In genomic region chr7:145289302-145289701, GRCm38 (mm10) we compare ENCODE assay signal across 8 mouse cellular contexts. TPM values are rescaled to one million over a fixed set of nuclear protein-coding genes. Genes with fewer than 3 reads are reported as not detected.
DNase-seq lines count a peak whose midpoint lies in the region; ATAC-seq and TF ChIP-seq lines count a peak whose summit lies in the region.

No protein-coding gene starts in this region.

- H3K36me3 ChIP-seq in forebrain, embryonic 14.5 days (ENCODE audit: control insufficient read depth, insufficient read depth, low read length), result no peaks in the 10 kb centered on the region
- no peaks in the 10 kb centered on the region for H3K36me3 ChIP-seq in forebrain, embryonic 15.5 days
- no peaks in the 10 kb centered on the region for H3K36me3 ChIP-seq in midbrain, embryonic 11.5 days (ENCODE audit: control insufficient read depth, insufficient read depth, low read length)
- no peaks in the 10 kb centered on the region for H3K36me3 ChIP-seq in midbrain, embryonic 16.5 days (ENCODE audit: control insufficient read depth, insufficient read depth, low read length)
- H3K36me3 ChIP-seq in lung, postnatal 0 days (ENCODE audit: insufficient read depth, low read length), result no peaks in the 10 kb centered on the region
- no peaks in the 10 kb centered on the region for H3K36me3 ChIP-seq in thymus, adult 2 months (ENCODE audit: control insufficient read depth, insufficient read depth, low read length)

- no peaks in the 10 kb centered on the region for H3K27me3 ChIP-seq in forebrain, embryonic 14.5 days (replicated peaks; ENCODE audit: control insufficient read depth, insufficient read depth, low read length)
- H3K27me3 ChIP-seq in forebrain, embryonic 15.5 days, result no peaks in the 10 kb centered on the region
- no peaks in the 10 kb centered on the region for H3K27me3 ChIP-seq in midbrain, embryonic 11.5 days (ENCODE audit: control insufficient read depth, insufficient read depth, low read length)
- H3K27me3 ChIP-seq in midbrain, embryonic 16.5 days (ENCODE audit: control insufficient read depth, insufficient read depth, low read depth, low read length), result no peaks in the 10 kb centered on the region
- H3K27me3 ChIP-seq in lung, postnatal 0 days (replicated peaks; ENCODE audit: insufficient read depth, low read length), result no peaks in the 10 kb centered on the region
- no peaks in the 10 kb centered on the region for H3K27me3 ChIP-seq in thymus, adult 2 months (ENCODE audit: control insufficient read depth, insufficient read depth, low read length)

- no peak for ATAC-seq in forebrain, embryonic 14.5 days
- no peak for ATAC-seq in forebrain, embryonic 15.5 days (replicated peaks)
- 0 out of 2 replicates have a peak, but pooled peaks have one; percentile 19 for ATAC-seq in midbrain, embryonic 11.5 days (ENCODE audit: low FRiP score)
- no peak for ATAC-seq in midbrain, embryonic 16.5 days
- peak; percentile 37; the same call in 1 of the 2 replicates for ATAC-seq in lung, postnatal 0 days

- no peaks in the 10 kb centered on the region for H3K9me3 ChIP-seq in forebrain, embryonic 14.5 days (replicated peaks; ENCODE audit: control insufficient read depth, low read length)
- H3K9me3 ChIP-seq in forebrain, embryonic 15.5 days, result no peaks in the 10 kb centered on the region
- H3K9me3 ChIP-seq in midbrain, embryonic 11.5 days (ENCODE audit: control insufficient read depth, low read length), result no peaks in the 10 kb centered on the region
- H3K9me3 ChIP-seq in midbrain, embryonic 16.5 days (replicated peaks; ENCODE audit: control insufficient read depth, low read length, poor library complexity, severe bottlenecking), result no peaks in the 10 kb centered on the region
- no peaks in the 10 kb centered on the region for H3K9me3 ChIP-seq in lung, postnatal 0 days (ENCODE audit: low read length)

- peak; percentile 66 for TF ChIP-seq CTCF in lung, postnatal 0 days (IDR thresholded peaks at IDR 0.05)
- no peak for TF ChIP-seq CTCF in thymus, adult 2 months (IDR thresholded peaks at IDR 0.05; ENCODE audit: borderline replicate concordance, control insufficient read depth, extremely low read depth, insufficient read depth, low read length, poor library complexity)

- H3K4me1 ChIP-seq in forebrain, embryonic 14.5 days (ENCODE audit: control insufficient read depth, insufficient read depth, low read length), result no peaks in the 10 kb centered on the region
- H3K4me1 ChIP-seq in forebrain, embryonic 15.5 days, result no peaks in the 10 kb centered on the region
- H3K4me1 ChIP-seq in midbrain, embryonic 11.5 days (ENCODE audit: control insufficient read depth, insufficient read depth, low read length), result no peaks in the 10 kb centered on the region
- H3K4me1 ChIP-seq in midbrain, embryonic 16.5 days (ENCODE audit: control insufficient read depth, insufficient read depth, low read length), result no peaks in the 10 kb centered on the region
- no peaks in the 10 kb centered on the region; the same call in 1 of the 2 replicates for H3K4me1 ChIP-seq in lung, postnatal 0 days (ENCODE audit: insufficient read depth, low read depth, low read length)
- H3K4me1 ChIP-seq in thymus, adult 2 months (replicated peaks; ENCODE audit: control insufficient read depth, insufficient read depth, low read length), result no peaks in the 10 kb centered on the region

- H3K4me2 ChIP-seq in forebrain, embryonic 14.5 days (ENCODE audit: low read length), result no peak overlapping the region
- H3K4me2 ChIP-seq in forebrain, embryonic 15.5 days (replicated peaks), result no peak overlapping the region
- H3K4me2 ChIP-seq in midbrain, embryonic 11.5 days, result no peak overlapping the region
- no peak overlapping the region for H3K4me2 ChIP-seq in midbrain, embryonic 16.5 days (ENCODE audit: low read length)
- no peak overlapping the region for H3K4me2 ChIP-seq in lung, postnatal 0 days (replicated peaks; ENCODE audit: low read depth, low read length)

- no peak overlapping the region for H3K9ac ChIP-seq in forebrain, embryonic 14.5 days (ENCODE audit: low read length)
- H3K9ac ChIP-seq in forebrain, embryonic 15.5 days (replicated peaks), result no peak overlapping the region
- H3K9ac ChIP-seq in midbrain, embryonic 11.5 days (ENCODE audit: low read length), result no peak overlapping the region
- no peak overlapping the region for H3K9ac ChIP-seq in midbrain, embryonic 16.5 days (ENCODE audit: low read depth, low read length)
- no peak overlapping the region for H3K9ac ChIP-seq in lung, postnatal 0 days (replicated peaks; ENCODE audit: low read depth)

- no peak for TF ChIP-seq EP300 in lung, postnatal 0 days (IDR thresholded peaks at IDR 0.05)

- no peak overlapping the region for H3K4me3 ChIP-seq in forebrain, embryonic 14.5 days (ENCODE audit: low read depth, low read length)
- no peak overlapping the region for H3K4me3 ChIP-seq in forebrain, embryonic 15.5 days
- H3K4me3 ChIP-seq in midbrain, embryonic 11.5 days (ENCODE audit: low read depth, low read length), result no peak overlapping the region
- no peak overlapping the region for H3K4me3 ChIP-seq in midbrain, embryonic 16.5 days (ENCODE audit: low read depth, low read length)
- no peak overlapping the region for H3K4me3 ChIP-seq in lung, postnatal 0 days (ENCODE audit: low read depth, low read length)
- no peak overlapping the region for H3K4me3 ChIP-seq in thymus, adult 2 months (ENCODE audit: control insufficient read depth, insufficient read depth, low read length)

- TF ChIP-seq POLR2A in thymus, adult 2 months (IDR thresholded peaks at IDR 0.05; ENCODE audit: control insufficient read depth, extremely low read depth, insufficient read depth, low read length, poor library complexity), result no peak

- H3K27ac ChIP-seq in forebrain, embryonic 14.5 days (ENCODE audit: low read depth, low read length), result no peak overlapping the region
- no peak overlapping the region for H3K27ac ChIP-seq in forebrain, embryonic 15.5 days (replicated peaks)
- H3K27ac ChIP-seq in midbrain, embryonic 11.5 days (ENCODE audit: low read depth, low read length), result no peak overlapping the region
- H3K27ac ChIP-seq in midbrain, embryonic 16.5 days (ENCODE audit: low read length), result no peak overlapping the region
- H3K27ac ChIP-seq in lung, postnatal 0 days (ENCODE audit: low read length), result no peak overlapping the region
- H3K27ac ChIP-seq in thymus, adult 2 months (ENCODE audit: control insufficient read depth, insufficient read depth, low read length), result no peak overlapping the region

- peak; percentile 39 for DNase-seq in forebrain, embryonic 14.5 days (ENCODE audit: low spot score)
- DNase-seq in midbrain, embryonic 11.5 days (ENCODE audit: low spot score, missing footprints), result peak; percentile 87
- DNase-seq in embryo, embryonic 10.5 days (ENCODE audit: low spot score), result peak; percentile 78
- peak; percentile 59 for DNase-seq in lung, postnatal 0 days (ENCODE audit: low spot score)
- DNase-seq in urinary bladder, postnatal 4 days (ENCODE audit: low spot score in 2 of 2), result no peak
- DNase-seq in thymus, adult 2 months, result no peak

- WGBS in forebrain, embryonic 14.5 days, result 19% methylated on average over 5 of the region's 5 CpGs
- 18% methylated on average over 5 of the region's 5 CpGs for WGBS in forebrain, embryonic 15.5 days
- 23% methylated on average over 5 of the region's 5 CpGs for WGBS in midbrain, embryonic 11.5 days
- 24% methylated on average over 5 of the region's 5 CpGs for WGBS in midbrain, embryonic 16.5 days
- 25% methylated on average over 5 of the region's 5 CpGs for WGBS in lung, postnatal 0 days
- WGBS in thymus, adult 2 months, result 51% methylated on average over 5 of the region's 5 CpGs

RNA-seq across cellular contexts. Expression of gene Tpcn2, which starts 5.5 kb away (rescaled TPM):
- polyA plus RNA-seq in forebrain, embryonic 14.5 days (2014; fragmentation: Nextera tagmentation; extraction: Ambion mirVana), result 0.46 and 0.86 TPM in 2 replicates
- 2.9 and 3.4 TPM in 2 replicates for polyA plus RNA-seq in forebrain, embryonic 15.5 days (2015; fragmentation: Nextera tagmentation; extraction: Ambion mirVana)
- 1.5 and 1.9 TPM in 2 replicates for polyA plus RNA-seq in midbrain, embryonic 11.5 days (2014; fragmentation: Nextera tagmentation; extraction: Ambion mirVana)
- 1.5 and 2.7 TPM in 2 replicates for polyA plus RNA-seq in midbrain, embryonic 16.5 days (2015; fragmentation: Nextera tagmentation; extraction: Ambion mirVana)
- 17.3 and 22.7 TPM in 2 replicates for polyA plus RNA-seq in lung, postnatal 0 days (2015; fragmentation: Nextera tagmentation; extraction: Ambion mirVana)
- 38.4 and 49.2 TPM in 2 replicates for polyA plus RNA-seq in thymus, adult 2 months (2012; rRNA removed)

RNA-seq across cellular contexts. Expression of gene Mrgprf, which starts 11.3 kb away (rescaled TPM):
- polyA plus RNA-seq in forebrain, embryonic 14.5 days (2014; fragmentation: Nextera tagmentation; extraction: Ambion mirVana), result 2.7 and 3.9 TPM in 2 replicates
- 2.0 and 2.2 TPM in 2 replicates for polyA plus RNA-seq in forebrain, embryonic 15.5 days (2015; fragmentation: Nextera tagmentation; extraction: Ambion mirVana)
- polyA plus RNA-seq in midbrain, embryonic 11.5 days (2014; fragmentation: Nextera tagmentation; extraction: Ambion mirVana), result 0.51 and 0.87 TPM in 2 replicates
- 1.9 and 3.8 TPM in 2 replicates for polyA plus RNA-seq in midbrain, embryonic 16.5 days (2015; fragmentation: Nextera tagmentation; extraction: Ambion mirVana)
- 2.6 and 3.4 TPM in 2 replicates for polyA plus RNA-seq in lung, postnatal 0 days (2015; fragmentation: Nextera tagmentation; extraction: Ambion mirVana)
- 6.5 and 10.3 TPM in 2 replicates for polyA plus RNA-seq in thymus, adult 2 months (2012; rRNA removed)

RNA-seq across cellular contexts. Expression of gene Mrgprd, which starts 25.3 kb away (rescaled TPM):
- not detected in 2 replicates for polyA plus RNA-seq in forebrain, embryonic 14.5 days (2014; fragmentation: Nextera tagmentation; extraction: Ambion mirVana)
- not detected in 2 replicates for polyA plus RNA-seq in forebrain, embryonic 15.5 days (2015; fragmentation: Nextera tagmentation; extraction: Ambion mirVana)
- not detected in 2 replicates for polyA plus RNA-seq in midbrain, embryonic 11.5 days (2014; fragmentation: Nextera tagmentation; extraction: Ambion mirVana)
- not detected in 2 replicates for polyA plus RNA-seq in midbrain, embryonic 16.5 days (2015; fragmentation: Nextera tagmentation; extraction: Ambion mirVana)
- not detected in 2 replicates for polyA plus RNA-seq in lung, postnatal 0 days (2015; fragmentation: Nextera tagmentation; extraction: Ambion mirVana)
- polyA plus RNA-seq in thymus, adult 2 months (2012; rRNA removed), result not detected in 2 replicates

Comparison
In these comparisons a context has a peak if more than half of its experiments do, and no peak if none do; other contexts are left out.
1. ATAC-seq: peak in midbrain, embryonic 11.5 days (single experiment) and lung, postnatal 0 days (single experiment); none in forebrain, embryonic 14.5 days (single experiment), forebrain, embryonic 15.5 days (single experiment) and midbrain, embryonic 16.5 days (single experiment).
2. DNase-seq: peak in forebrain, embryonic 14.5 days (single experiment), midbrain, embryonic 11.5 days (single experiment), embryo, embryonic 10.5 days (single experiment) and lung, postnatal 0 days (single experiment); none in urinary bladder, postnatal 4 days (0 of 2) and thymus, adult 2 months (single experiment).